Mouse (Mus musculus): ENCODE results near the gene Irf8. TPM values are rescaled to one million over a fixed set of nuclear protein-coding genes. Genes with fewer than 3 reads are reported as not detected.

Gene Irf8
- polyA plus RNA-seq, 1 experiment from 2014 or later, result 8.5 TPM

- H3K36me3 ChIP-seq (ENCODE audit: insufficient read depth), result no peaks in the 10 kb centered on the region
- no peak overlapping the region for H3K9ac ChIP-seq
- H3K4me1 ChIP-seq (ENCODE audit: insufficient read depth), result 0 out of 2 replicates have a peak, but pooled peaks cover 5% of the 10 kb centered on the region
- peaks cover 22% of the 10 kb centered on the region for H3K27me3 ChIP-seq (ENCODE audit: insufficient read depth, low read length)
- no peak for TF ChIP-seq CTCF (IDR thresholded peaks at IDR 0.05; ENCODE audit: low read depth)
- no peaks in the 10 kb centered on the region for H3K9me3 ChIP-seq (ENCODE audit: low read depth, low read length)
- no peak for DNase-seq
- no peak for ATAC-seq (ENCODE audit: insufficient read depth)
- 42% methylated on average over 14 of the region's 14 CpGs for WGBS
- H3K27ac ChIP-seq (ENCODE audit: low read depth), result no peak overlapping the region
- H3K4me3 ChIP-seq (ENCODE audit: low read depth, low read length), result no peak overlapping the region
- H3K4me2 ChIP-seq, result no peak overlapping the region
Measured at GRCm38 (mm10) chr8:120731582-120731981, 4.6 kb upstream of the Irf8 start.

GRCm38 (mm10) chr8:120732068-120732467 lies 4.1 kb upstream of the Irf8 start:
- peak; percentile 28 for DNase-seq
- no peaks in the 10 kb centered on the region for H3K9me3 ChIP-seq (ENCODE audit: low read depth, low read length)

GRCm38 (mm10) chr8:120736486-120736885 lies 328 bp downstream of the Irf8 start:
- Histone ChIP-seq H3K36me3 (ENCODE audit: insufficient read depth) (no peaks in the 10 kb centered on the region), H3K4me2 (peak overlapping the region; percentile 98), H3K4me3 (ENCODE audit: low read depth, low read length) (peak overlapping the region; percentile 48), H3K9ac (peak overlapping the region; percentile 41), H3K27ac (ENCODE audit: low read depth) (no peak overlapping the region), H3K9me3 (ENCODE audit: low read depth, low read length) (no peaks in the 10 kb centered on the region), H3K4me1 (ENCODE audit: insufficient read depth) (0 out of 2 replicates have a peak, but pooled peaks cover 5% of the 10 kb centered on the region), H3K27me3 (ENCODE audit: insufficient read depth, low read length) (peaks cover 35% of the 10 kb centered on the region)
- TF ChIP-seq CTCF (IDR thresholded peaks at IDR 0.05; ENCODE audit: low read depth), result no peak
- ATAC-seq (ENCODE audit: insufficient read depth) (no peak; the same call in 1 of the 2 replicates), DNase-seq (peak; percentile 74)
- WGBS, result 1% methylated on average over 11 of the region's 11 CpGs

More at GRCm38 (mm10) chr8:120732068-120732467, 4.1 kb upstream of the Irf8 start:
- H3K27me3 ChIP-seq (ENCODE audit: insufficient read depth, low read length), result peaks cover 26% of the 10 kb centered on the region
- no peak for TF ChIP-seq CTCF (IDR thresholded peaks at IDR 0.05; ENCODE audit: low read depth)
- no peak for ATAC-seq (ENCODE audit: insufficient read depth)
- no peaks in the 10 kb centered on the region for H3K36me3 ChIP-seq (ENCODE audit: insufficient read depth)
- H3K4me1 ChIP-seq (ENCODE audit: insufficient read depth), result 0 out of 2 replicates have a peak, but pooled peaks cover 5% of the 10 kb centered on the region
- 53% methylated on average over 5 of the region's 6 CpGs for WGBS
- no peak overlapping the region for H3K4me2 ChIP-seq
- no peak overlapping the region for H3K9ac ChIP-seq
- no peak overlapping the region for H3K27ac ChIP-seq (ENCODE audit: low read depth)
- H3K4me3 ChIP-seq (ENCODE audit: low read depth, low read length), result no peak overlapping the region

DNA sequence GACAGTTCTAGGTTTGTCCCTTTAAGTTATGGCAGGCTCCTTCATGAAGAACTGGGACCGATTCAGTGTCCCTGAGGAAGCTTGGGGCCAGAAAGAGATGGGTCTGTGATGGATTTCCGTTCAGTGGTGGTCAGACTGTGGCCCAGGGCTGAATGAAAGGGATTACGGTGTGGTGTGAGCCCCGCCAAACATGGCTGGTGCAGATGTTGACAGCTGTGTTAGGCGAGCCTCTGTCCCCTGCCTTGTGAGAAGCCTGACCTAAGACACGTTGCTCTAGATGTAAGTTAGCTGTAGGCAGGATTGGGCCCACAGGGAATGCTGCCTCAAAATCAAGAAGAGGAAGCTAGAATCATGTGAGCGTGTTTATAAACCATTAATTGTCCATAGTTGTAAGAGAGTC lies 1.0 kb downstream of the Irf8 start:
- Histone ChIP-seq H3K27me3 (ENCODE audit: insufficient read depth, low read length) (peaks cover 35% of the 10 kb centered on the region), H3K4me1 (ENCODE audit: insufficient read depth) (0 out of 2 replicates have a peak, but pooled peaks cover 5% of the 10 kb centered on the region), H3K9ac (no peak overlapping the region), H3K36me3 (ENCODE audit: insufficient read depth) (no peaks in the 10 kb centered on the region), H3K4me2 (peak overlapping the region; percentile 98), H3K9me3 (ENCODE audit: low read depth, low read length) (no peaks in the 10 kb centered on the region), H3K27ac (ENCODE audit: low read depth) (no peak overlapping the region), H3K4me3 (ENCODE audit: low read depth, low read length) (peak overlapping the region; percentile 48; the same call in 1 of the 2 replicates)
- no peak for TF ChIP-seq CTCF (IDR thresholded peaks at IDR 0.05; ENCODE audit: low read depth)
- no peak for DNase-seq
- no peak for ATAC-seq (ENCODE audit: insufficient read depth)
- WGBS, result 42% methylated on average over 7 of the region's 7 CpGs

- DNase-seq, result no peak
- ATAC-seq (ENCODE audit: insufficient read depth), result no peak
Measured at GRCm38 (mm10) chr8:120738771-120739170, 2.6 kb downstream of the Irf8 start.

GRCm38 (mm10) chr8:120739526-120739925 lies 3.4 kb downstream of the Irf8 start:
- Histone ChIP-seq H3K27me3 (ENCODE audit: insufficient read depth, low read length) (peaks cover 28% of the 10 kb centered on the region), H3K9ac (no peak overlapping the region), H3K4me2 (no peak overlapping the region), H3K4me1 (ENCODE audit: insufficient read depth) (peaks cover 21% of the 10 kb centered on the region), H3K4me3 (ENCODE audit: low read depth, low read length) (no peak overlapping the region), H3K9me3 (ENCODE audit: low read depth, low read length) (no peaks in the 10 kb centered on the region), H3K36me3 (ENCODE audit: insufficient read depth) (no peaks in the 10 kb centered on the region), H3K27ac (ENCODE audit: low read depth) (no peak overlapping the region)
- DNase-seq (no peak), ATAC-seq (ENCODE audit: insufficient read depth) (no peak)
- 66% methylated on average over 15 of the region's 15 CpGs for WGBS
- no peak for TF ChIP-seq CTCF (IDR thresholded peaks at IDR 0.05; ENCODE audit: low read depth)

More at GRCm38 (mm10) chr8:120738771-120739170, 2.6 kb downstream of the Irf8 start:
- Histone ChIP-seq H3K4me3 (ENCODE audit: low read depth, low read length) (no peak overlapping the region), H3K36me3 (ENCODE audit: insufficient read depth) (no peaks in the 10 kb centered on the region), H3K9me3 (ENCODE audit: low read depth, low read length) (no peaks in the 10 kb centered on the region), H3K27ac (ENCODE audit: low read depth) (no peak overlapping the region), H3K27me3 (ENCODE audit: insufficient read depth, low read length) (peaks cover 31% of the 10 kb centered on the region), H3K4me1 (ENCODE audit: insufficient read depth) (peaks cover 14% of the 10 kb centered on the region), H3K9ac (no peak overlapping the region), H3K4me2 (no peak overlapping the region)
- TF ChIP-seq CTCF (IDR thresholded peaks at IDR 0.05; ENCODE audit: low read depth), result no peak
- 66% methylated on average over 4 of the region's 4 CpGs for WGBS

DNA sequence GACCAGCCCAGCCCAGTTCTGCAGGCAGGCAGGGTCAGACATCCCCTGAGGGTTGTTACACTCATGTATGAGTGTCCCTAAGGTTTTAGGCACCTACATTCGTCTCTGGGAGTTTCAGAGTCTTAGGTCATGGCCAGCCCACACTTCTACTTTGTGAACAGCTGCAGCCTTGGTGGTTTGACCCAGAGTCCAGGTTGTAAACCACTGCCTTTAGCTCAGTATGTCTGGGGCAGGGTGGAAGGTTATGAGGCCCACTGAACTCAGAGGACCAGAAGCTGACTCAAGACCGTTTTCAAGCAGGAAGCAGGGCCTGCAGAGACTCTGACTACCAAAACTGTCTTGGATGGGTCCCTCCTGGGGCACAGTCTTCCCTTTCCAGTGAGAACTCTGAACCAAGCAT lies 4.4 kb downstream of the Irf8 start:
- Histone ChIP-seq H3K9ac (no peak overlapping the region), H3K36me3 (ENCODE audit: insufficient read depth) (no peaks in the 10 kb centered on the region), H3K27ac (ENCODE audit: low read depth) (no peak overlapping the region), H3K4me3 (ENCODE audit: low read depth, low read length) (no peak overlapping the region), H3K27me3 (ENCODE audit: insufficient read depth, low read length) (peaks cover 18% of the 10 kb centered on the region), H3K9me3 (ENCODE audit: low read depth, low read length) (no peaks in the 10 kb centered on the region), H3K4me2 (no peak overlapping the region), H3K4me1 (ENCODE audit: insufficient read depth) (peaks cover 20% of the 10 kb centered on the region)
- ATAC-seq (ENCODE audit: insufficient read depth) (no peak), DNase-seq (no peak)
- TF ChIP-seq CTCF (IDR thresholded peaks at IDR 0.05; ENCODE audit: low read depth), result no peak
- WGBS, result 42% methylated on average over 2 of the region's 2 CpGs

Measured in lung, embryonic 14.5 days (tissue).